Mouse (Mus musculus) gastrocnemius, adult 2 months (tissue): ENCODE results near the gene Elf1. TPM values are rescaled to one million over a fixed set of nuclear protein-coding genes. Genes with fewer than 3 reads are reported as not detected.
"Not testable (repeated sequence)": the region's sequence is repeated elsewhere in the genome, so short reads cannot be mapped to it uniquely, and the experiment has no call there.

Experiments
- DNase-seq: peaks from one replicate; pipeline ENCODE4 v3.0.0; 2022
- H3K27ac ChIP-seq: fragments of 200-600 bp; 2 replicates; pipeline ENCODE4 v1.8.1; 2022; ENCODE audit warnings: mild to moderate bottlenecking
- H3K4me3 ChIP-seq: fragments of 200-600 bp; 2 replicates; pipeline ENCODE4 v1.8.1; 2022; ENCODE audit warnings: mild to moderate bottlenecking, moderate library complexity
- CTCF ChIP-seq: fragments of 200-600 bp; IDR thresholded peaks from 2 replicates; pipeline ENCODE4 v1.8.1; 2022; ENCODE audit warnings: antibody characterized with exemption, mild to moderate bottlenecking, moderate library complexity
- intact Hi-C: fragments of 180-260 bp; cut with DNase I; formaldehyde crosslinking; loops from one replicate; pipeline ENCODE4 v1.15.1; 2025
- total RNA-seq, 2 experiments: library from RNA; stranded (reverse); gene quantifications; 2 replicates each; pipeline ENCODE4 v1.2.3; 2021

Gene Elf1
- total RNA-seq, 2 experiments from 2014 or later = 4.6 to 6.0 TPM

DNA sequence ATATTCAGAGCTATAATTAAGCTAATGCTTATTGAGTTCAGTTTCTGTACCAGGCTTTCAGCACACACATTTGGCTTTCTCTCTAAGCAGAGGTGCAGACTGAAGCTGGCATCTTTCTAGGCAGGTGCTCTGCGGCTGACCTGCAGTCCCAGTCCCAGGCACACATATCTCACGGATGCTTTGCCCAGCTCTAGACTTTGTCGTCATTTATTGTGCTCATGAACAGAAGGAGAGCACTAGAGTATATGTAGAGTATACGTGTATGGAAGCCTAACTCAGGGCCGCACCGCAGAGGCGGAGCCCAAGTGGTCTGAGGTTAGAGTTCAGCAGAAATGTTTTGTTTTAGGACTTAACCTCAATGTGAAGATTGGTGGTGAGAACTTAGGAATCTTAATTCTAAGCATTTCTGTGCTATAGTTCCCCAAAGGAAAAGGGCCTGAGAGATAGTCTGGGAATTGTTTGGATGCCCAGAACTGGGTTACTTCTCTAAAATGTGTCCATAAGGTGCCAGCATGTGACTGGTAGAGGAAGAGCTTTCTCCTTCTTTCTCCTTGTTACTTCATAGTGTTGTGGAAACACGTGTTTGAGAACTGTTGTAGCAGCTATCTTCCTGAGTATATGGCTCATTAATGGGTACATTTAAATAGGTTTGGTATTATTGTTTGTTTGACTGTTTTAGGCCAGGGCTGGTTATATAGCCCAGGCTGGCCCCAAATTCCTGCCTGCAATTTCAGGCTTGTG, 51.2 kb downstream of the Elf1 start:
- Histone ChIP-seq H3K27ac (no peak overlapping the region), H3K4me3 (no peak overlapping the region)
- no peak for TF ChIP-seq CTCF
- intact Hi-C loops = no loop called here
- no peak for DNase-seq

DNA sequence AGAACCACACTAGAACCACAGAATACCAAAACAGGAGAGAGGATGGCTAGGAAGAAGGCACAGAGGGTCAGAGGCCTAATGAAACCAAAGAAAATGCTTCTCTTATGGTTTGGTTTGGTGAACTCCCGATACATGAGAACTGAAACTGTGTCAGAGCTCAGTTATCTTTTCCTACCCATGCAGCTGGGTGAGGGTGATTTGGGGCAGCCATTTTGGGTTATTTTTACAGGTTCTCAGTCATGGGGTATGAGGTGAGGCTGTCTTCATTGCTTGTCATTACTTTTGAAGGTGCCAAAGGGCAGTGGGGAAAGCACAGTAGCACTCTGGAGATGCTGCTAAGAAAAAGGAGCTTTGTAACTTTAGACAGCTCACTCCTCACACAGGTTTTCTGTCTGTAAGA, 52.4 kb downstream of the Elf1 start:
- H3K4me3 ChIP-seq = no peak overlapping the region
- TF ChIP-seq CTCF = no peak
- intact Hi-C loops = no loop called here
- peak overlapping the region; percentile 58 for H3K27ac ChIP-seq
- DNase-seq = no peak

DNA sequence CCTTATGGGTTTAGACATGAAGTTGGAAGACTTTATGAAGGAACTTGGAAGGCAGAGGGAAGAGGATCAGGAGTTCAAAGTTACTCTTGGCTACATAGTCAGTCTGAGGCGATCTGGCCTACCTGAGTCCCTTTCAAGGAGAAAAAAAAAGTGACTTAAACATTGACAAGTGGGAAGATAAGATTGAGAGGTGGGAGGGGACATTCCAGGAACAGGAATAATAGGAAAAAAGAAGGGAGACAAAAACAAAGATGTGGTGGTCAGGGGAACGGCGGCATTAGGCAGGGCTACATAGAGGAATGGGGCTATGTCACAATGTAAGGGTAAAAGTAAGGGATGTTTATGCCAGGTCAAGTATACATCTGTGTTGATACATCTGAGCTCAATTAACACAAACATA, 53.2 kb downstream of the Elf1 start:
- H3K27ac ChIP-seq = peak overlapping the region; percentile 75; the same call in 1 of the 2 replicates
- intact Hi-C loops = no loop called here

DNA sequence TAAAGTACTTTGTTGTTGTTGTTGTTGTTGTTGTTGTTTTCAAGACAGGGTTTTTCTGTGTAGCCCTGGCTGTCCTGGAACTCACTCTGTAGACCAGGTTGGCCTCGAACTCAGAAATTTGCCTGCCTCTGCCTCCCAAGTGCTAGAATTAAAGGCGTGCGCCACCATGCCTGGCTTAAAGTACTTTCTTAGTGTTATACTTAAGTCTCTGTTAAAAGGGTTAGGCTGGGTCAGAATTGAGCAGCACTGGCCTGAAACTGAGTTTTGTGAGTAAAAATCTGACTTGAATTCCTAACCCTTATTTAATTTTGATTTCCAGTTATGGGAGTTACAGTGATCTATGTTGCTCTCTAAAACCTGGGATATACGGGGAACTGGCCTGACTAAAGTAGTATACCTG, 53.7 kb downstream of the Elf1 start:
- peak overlapping the region; percentile 75 for H3K27ac ChIP-seq
- intact Hi-C loops, DNase-seq, H3K4me3 ChIP-seq: not testable (repeated sequence)

More for the DNA sequence above, 53.2 kb downstream of the Elf1 start:
- H3K4me3 ChIP-seq = no peak overlapping the region
- DNase-seq = no peak
- no peak for TF ChIP-seq CTCF

DNA sequence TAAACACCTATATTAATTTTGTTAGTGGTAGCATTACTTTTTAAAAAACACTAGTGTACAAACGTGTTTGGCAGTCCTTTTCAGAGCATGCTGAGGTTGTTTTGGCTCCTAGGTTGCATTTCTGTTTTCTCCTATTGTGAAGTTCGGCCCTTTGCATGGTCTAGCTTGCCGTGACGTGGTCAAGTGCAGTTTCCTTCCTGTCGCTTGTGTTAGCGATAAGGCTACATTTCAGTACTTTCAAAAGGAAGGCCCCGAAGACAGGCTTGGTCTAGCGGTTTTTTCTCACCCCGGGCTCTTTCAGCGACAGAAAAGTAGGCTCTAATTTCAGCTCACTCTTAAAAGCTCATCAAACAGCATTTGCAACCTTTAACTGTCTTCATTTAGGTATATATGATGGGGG, 54.3 kb downstream of the Elf1 start:
- no peak for DNase-seq
- H3K27ac ChIP-seq = peak overlapping the region; percentile 75
- H3K4me3 ChIP-seq = peak overlapping the region; percentile 55
- intact Hi-C loops = no loop called here
- no peak for TF ChIP-seq CTCF

DNA sequence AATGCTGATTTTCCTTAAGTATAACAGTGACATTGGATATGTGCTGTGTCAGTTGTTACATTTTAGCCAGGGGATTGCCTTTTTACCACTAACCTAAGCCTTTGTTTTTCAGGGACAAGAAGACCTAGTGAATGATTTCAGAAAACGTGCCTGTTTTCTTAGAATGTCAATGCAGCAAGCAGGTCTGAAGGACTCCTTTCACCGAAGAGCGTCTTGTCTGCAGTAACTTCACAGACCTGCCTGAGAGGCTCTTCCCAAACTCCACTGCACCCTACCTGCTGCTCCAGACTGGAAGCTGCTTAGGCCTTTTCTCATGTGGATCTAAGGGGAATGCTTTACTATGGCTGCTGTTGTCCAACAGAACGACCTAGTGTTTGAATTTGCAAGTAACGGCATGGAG, 55.0 kb downstream of the Elf1 start:
- intact Hi-C loops = no loop called here
- H3K4me3 ChIP-seq = peak overlapping the region; percentile 55
- no peak for TF ChIP-seq CTCF

DNA sequence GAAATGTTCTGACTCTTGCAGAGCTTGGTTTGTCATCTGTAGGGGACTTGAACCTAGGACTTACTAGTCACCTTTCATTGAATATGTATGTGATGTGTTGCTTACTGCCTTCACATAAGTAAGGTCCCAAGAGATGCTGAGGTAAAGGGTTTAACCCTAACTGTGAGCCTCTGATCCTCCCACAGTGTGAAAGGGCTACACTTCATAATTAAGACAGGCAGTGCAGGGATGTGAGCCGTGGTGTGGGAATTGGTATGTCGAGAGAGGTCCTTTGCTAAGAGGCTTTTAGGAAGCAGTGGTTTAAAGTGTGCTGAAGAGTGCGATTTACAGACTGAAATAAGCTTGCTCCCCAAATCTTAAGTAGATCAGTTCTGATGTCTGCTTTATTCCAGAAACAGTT, 55.8 kb downstream of the Elf1 start:
- no peak for DNase-seq
- Histone ChIP-seq H3K27ac (peak overlapping the region; percentile 25; the same call in 1 of the 2 replicates), H3K4me3 (peak overlapping the region; percentile 55)
- intact Hi-C loops = no loop called here
- no peak for TF ChIP-seq CTCF

More for the DNA sequence above, 55.0 kb downstream of the Elf1 start:
- peak overlapping the region; percentile 75 for H3K27ac ChIP-seq
- DNase-seq = no peak

DNA sequence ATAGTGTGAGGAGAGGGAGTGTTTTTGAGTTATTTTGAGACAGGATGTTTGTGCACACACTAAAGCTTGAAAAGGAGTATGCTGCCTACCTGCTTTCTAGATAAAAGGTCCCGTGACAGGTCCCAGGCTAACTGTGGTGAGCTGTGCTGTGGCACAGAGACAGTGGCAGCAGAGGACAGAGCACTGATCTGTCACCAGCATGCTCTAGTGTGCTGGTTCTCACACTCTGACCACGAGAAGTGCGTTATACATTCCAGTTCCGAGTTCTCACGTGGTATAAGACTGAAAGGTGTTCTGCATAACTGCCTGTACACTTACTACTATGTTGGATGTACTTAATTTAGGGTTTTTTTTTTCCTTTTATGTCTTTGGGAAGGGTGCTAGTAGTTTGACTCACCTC, 56.5 kb downstream of the Elf1 start:
- no peak for TF ChIP-seq CTCF
- Histone ChIP-seq H3K27ac (peak overlapping the region; percentile 25; the same call in 1 of the 2 replicates), H3K4me3 (peak overlapping the region; percentile 55)
- no peak for DNase-seq
- intact Hi-C loops = no loop called here

DNA sequence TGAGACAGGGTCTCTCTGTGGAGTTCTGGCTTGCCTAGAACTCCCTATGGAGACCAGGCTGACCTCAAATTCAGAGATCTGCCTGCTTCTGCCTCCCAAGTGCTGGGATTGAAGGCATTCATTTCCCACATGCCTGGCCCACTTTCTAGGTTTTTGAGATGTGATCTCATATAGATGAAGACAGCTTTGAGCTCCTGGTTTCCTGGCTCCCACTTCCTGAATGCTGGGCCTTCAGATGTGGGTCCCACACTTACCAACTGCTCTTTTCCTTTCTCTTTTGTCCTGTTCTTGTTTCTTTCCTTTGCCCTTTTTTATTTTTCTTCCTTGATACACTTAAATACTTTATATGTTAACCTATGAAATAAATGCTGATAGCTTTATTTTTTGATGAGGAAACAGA, 56.9 kb downstream of the Elf1 start:
- DNase-seq = no peak
- intact Hi-C loops = no loop called here
- Histone ChIP-seq H3K27ac (no peak overlapping the region), H3K4me3 (peak overlapping the region; percentile 23; the same call in 1 of the 2 replicates)
- TF ChIP-seq CTCF = no peak

DNA sequence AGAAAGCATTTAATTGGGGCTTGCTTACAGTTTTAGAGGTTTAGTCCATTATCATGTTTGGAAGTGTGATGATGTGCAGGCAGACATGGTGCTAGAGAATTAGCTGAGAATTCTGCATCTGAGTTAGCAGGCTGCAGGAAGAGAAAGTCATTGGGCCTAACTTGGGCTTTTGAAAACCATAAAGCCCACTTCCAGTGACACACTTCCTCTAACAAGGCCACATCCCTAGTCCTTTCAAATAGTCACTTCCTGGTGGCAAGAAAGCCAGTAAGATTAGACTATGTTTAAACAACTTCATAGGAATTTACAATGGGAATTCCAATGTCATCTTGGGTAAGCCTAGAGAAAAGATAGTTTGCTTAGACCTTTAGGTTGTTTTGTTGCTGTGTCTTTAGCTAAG, 60.6 kb downstream of the Elf1 start:
- intact Hi-C loops = no loop called here
- TF ChIP-seq CTCF = no peak

DNA sequence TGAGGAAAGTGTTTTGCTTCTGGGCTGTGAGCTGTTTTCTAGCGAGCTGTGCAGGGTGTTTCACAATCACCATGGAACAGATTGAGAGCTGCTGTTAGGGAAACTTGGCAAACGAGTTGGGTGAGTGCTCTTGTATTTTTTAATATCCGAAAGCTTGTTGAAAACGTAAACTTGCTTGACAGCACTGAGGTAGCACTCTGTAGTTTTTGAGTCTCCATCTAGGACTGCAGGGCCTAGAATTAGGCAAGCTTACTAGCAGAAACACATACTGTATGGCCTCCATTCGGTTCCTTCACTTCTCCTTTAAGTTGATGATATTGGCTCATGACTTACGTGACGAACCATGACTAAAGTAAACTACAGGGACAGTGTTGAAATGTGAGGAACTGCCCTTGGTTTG, 68.3 kb downstream of the Elf1 start:
- H3K27ac ChIP-seq = peak overlapping the region; percentile 82
- no peak for TF ChIP-seq CTCF
- peak overlapping the region; percentile 49 for H3K4me3 ChIP-seq
- intact Hi-C loops = no loop called here
- peak; percentile 44 for DNase-seq

More for the DNA sequence above, 60.6 kb downstream of the Elf1 start:
- H3K27ac ChIP-seq = no peak overlapping the region
- H3K4me3 ChIP-seq = no peak overlapping the region
- no peak for DNase-seq

DNA sequence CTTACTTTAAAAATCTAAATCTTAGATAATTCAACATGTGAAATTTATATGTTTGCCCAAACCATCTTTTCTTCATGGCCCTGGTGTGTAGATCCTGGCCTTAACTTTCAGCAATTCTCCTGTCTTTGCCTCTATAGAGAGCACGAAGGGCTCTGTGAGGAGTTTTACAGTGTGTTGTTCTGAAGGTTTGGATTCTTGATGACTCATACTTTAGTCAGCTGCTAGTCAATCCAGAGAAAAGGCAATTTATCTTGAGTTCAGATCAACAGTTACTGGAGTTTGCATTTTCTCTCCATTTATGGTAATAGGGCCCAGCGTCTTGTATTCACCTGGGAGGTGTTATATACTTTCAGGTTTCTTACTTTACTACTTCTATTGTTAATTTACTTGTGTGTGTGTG, 70.9 kb downstream of the Elf1 start:
- intact Hi-C loops = no loop called here
- no peak for TF ChIP-seq CTCF
- Histone ChIP-seq H3K27ac (no peak overlapping the region), H3K4me3 (no peak overlapping the region)
- no peak for DNase-seq

DNA sequence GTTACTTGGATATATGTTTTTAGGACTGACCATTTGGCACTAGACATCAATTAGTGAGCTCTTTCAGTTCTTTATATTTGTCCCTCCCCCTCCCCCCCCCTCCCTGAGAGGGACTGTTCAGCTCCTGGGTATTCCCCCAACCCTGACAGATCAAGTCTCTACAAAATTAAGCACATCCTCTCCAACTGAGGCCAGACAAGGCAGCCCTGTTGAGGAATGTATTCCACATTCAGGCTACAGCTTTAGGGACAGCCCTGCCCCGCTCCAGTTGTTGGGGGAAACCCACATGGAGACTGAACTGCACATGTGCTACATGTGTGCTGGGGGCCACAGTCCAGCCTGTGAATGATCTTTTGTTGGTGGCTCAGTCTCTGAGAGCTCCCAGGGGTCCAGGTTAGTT, 71.9 kb downstream of the Elf1 start:
- H3K27ac ChIP-seq = no peak overlapping the region
- intact Hi-C loops = no loop called here
- no peak for TF ChIP-seq CTCF
- no peak overlapping the region for H3K4me3 ChIP-seq
- DNase-seq = no peak

DNA sequence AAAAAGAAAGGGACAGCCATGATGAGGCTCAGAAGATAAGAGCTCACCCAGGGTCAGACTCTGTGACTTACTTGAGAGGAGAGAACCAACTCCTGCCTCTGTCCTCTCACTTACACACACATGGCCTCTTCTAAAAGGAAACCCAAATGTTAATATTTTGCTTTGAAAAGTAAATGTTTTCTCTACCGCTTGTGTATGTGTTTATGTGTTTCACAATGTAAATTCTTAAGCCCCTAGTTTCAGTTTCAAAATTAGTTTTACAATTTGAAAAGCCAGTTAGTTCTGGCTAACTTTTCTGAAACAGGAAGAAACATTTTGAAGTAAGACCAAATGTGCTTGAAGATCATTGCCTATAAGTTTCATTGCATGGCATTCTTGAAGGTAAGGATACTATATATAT, 76.8 kb downstream of the Elf1 start:
- Histone ChIP-seq H3K27ac (no peak overlapping the region), H3K4me3 (no peak overlapping the region)
- intact Hi-C loops = no loop called here
- TF ChIP-seq CTCF = no peak
- no peak for DNase-seq
